Mouse (Mus musculus) cortical plate, adult 2 months (tissue): ENCODE data around the gene Alad.

Experiments used
- CTCF ChIP-seq: fragments of 200-500 bp; IDR thresholded peaks from 2 replicates; pipeline ENCODE4 v1.5.1; 2011; ENCODE audit warnings: mild to moderate bottlenecking, control low read depth, low read length; ENCODE audit not compliant: insufficient read depth; ENCODE audit errors: extremely low read depth
- POLR2A ChIP-seq: fragments of 200-500 bp; IDR thresholded peaks from 2 replicates; pipeline ENCODE4 v1.6.1; 2011; ENCODE audit warnings: mild to moderate bottlenecking, low read length, control low read depth; ENCODE audit not compliant: insufficient read depth; ENCODE audit errors: extremely low read depth

- TF ChIP-seq POLR2A (no peak), CTCF (no peak)
Measured at GRCm38 (mm10) chr4:62566530-62566929, 46.8 kb upstream of the Alad start.
